Mouse (Mus musculus): Measurements from ENCODE around the gene Rcl1.

Rcl1 gene

DNA sequence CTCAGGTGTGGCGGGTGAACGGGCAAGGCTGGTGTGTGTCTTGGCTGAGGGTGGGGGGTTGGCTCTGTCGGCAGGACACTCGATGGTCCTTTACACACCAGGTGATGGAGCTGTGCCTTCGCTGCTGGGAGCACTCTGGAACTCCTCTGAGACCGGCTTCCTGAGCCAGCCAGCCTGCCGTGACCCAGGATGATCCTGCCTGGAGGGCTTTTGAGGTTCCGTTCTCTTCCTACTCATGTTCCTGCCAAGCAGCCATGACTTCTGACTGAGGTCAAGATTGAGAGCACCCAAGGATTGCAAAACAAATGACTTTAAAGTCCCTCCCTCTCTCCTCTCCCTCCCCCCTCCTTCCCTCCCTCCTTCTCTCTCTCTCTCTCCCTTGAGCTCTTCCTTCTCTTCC is 11.5 kb downstream of the Rcl1 start:
- no peak for DNase-seq (ENCODE audit: low spot score in 2 of 2)

DNA sequence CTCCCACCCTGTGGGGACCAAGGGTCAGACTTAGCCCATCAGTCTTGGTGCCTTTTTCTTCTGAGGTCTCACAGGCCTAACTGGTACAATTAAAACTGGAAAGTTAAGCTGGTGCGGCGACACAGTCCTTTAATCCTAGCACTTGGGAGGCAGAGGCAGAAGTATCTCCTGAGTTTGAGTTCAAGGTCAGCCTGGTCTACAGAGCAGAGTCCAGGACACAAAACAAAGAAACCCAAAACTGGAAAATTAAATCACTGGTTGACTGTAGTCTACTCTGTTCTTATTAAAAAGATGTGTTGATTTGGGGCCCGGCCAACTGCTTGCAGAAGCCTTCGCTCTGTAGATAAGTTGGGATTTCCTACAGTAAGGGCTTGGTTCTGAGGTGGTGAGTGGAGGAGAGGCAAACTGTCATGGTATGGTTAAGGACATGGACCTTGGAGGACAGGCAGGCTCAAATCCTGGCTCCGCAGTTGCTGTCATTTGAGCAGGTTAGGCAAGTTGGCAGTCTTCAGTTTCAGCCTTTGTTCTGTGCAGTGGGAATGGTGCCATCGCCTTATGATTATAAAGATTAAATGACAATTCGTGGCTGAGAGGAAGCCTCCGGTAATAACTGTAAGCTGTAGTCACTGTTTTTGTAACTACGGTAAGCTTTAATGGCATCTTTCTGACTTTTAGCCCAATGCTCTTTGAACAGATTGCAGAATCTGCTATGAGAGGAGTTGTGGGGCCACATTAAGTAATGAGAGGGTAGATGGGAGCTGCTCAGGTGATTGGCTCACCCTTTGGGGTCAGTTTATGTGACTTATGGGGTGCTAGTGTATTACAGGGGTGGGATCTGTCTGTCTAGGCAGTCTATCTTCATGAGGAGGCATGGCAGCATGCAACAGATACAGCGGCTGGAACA is 12.8 kb downstream of the Rcl1 start:
- DNase-seq (ENCODE audit: low spot score in 2 of 2): no peak

GRCm38 (mm10) chr19:29116796-29117195 is 15.6 kb downstream of the Rcl1 start:
- no peak for DNase-seq (ENCODE audit: low spot score in 2 of 2)

DNA sequence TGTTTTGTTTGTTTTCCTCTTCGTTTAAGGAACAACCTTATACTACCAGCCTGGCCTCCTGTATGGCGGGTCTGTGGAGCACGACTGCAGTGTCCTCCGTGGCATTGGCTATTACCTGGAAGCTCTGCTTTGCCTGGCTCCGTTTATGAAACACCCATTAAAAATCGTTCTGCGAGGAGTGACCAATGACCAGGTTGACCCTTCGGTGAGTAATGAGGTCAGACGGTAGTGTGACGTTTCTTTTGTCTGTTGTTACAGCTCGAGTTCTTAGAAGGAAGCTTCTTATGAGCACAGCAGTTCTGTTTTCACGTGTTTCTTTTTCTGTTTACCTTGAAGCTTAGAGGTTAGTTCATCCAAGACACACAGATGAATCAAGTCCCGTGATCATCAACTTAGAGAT is 17.0 kb downstream of the Rcl1 start:
- no peak for DNase-seq (ENCODE audit: low spot score in 2 of 2)

GRCm38 (mm10) chr19:29120311-29120710 is 19.1 kb downstream of the Rcl1 start:
- no peak for DNase-seq (ENCODE audit: low spot score in 2 of 2)

- no peak for DNase-seq (ENCODE audit: low spot score in 2 of 2)
Observed at GRCm38 (mm10) chr19:29121394-29121793, 20.2 kb downstream of the Rcl1 start.

DNA sequence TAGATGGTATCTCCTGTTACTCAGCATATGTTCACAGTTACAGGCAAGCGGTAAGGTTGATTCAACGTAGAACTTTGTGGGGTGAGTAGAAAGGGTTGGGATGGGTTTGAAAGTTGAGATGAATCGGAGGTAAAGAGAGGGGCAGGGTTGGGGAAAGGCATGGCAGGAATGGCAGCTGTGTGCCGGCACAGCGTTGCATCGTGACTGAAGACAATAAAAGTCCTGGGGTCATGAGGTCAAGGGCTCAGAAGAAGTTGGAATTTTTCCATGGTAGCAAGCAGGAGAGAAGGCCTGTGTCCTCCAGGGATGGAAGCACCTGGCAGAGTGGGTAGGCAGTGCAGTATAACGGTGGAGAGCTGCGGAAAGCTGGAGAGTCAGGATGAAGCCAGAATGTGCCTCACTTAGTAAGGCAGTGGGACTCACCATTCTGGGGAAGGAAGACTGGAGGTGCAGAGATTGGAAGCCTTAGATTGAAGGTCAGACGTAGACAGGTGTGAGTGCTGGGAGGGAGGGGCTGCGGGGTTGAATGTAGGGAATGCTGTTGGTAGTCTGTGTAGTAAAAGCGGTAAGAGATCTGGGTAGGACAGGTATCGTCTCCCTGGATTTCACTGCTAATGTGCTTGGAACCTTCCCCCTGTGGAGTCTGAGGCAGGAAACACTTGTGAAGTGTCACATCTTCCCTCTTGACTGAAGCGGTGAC is 23.9 kb downstream of the Rcl1 start:
- DNase-seq (ENCODE audit: low spot score in 2 of 2): no peak

GRCm38 (mm10) chr19:29126347-29127015 is 25.3 kb downstream of the Rcl1 start:
- DNase-seq (ENCODE audit: low spot score in 2 of 2): no peak

GRCm38 (mm10) chr19:29127331-29127730 is 26.2 kb downstream of the Rcl1 start:
- DNase-seq (ENCODE audit: low spot score in 2 of 2): no peak

DNA sequence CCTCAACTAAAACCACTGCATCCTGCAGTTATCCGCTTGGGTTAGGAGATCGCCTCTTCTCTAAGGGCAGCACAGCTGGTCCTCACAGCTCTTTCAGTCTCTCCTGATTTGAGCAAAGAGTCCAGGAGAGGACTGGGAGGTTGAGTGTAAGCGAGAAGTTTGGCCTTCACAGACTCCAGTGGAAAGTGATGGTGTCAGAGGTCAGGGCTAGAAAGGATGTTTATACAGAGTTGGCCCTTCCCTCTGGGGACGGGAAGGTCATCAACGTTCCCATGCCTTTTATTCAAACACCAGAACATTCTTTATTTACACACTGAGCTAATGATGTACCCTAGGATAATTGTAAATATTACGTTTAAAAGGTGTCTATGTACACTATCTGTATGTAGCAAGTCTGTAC is 27.0 kb downstream of the Rcl1 start:
- no peak for DNase-seq (ENCODE audit: low spot score in 2 of 2)

DNA sequence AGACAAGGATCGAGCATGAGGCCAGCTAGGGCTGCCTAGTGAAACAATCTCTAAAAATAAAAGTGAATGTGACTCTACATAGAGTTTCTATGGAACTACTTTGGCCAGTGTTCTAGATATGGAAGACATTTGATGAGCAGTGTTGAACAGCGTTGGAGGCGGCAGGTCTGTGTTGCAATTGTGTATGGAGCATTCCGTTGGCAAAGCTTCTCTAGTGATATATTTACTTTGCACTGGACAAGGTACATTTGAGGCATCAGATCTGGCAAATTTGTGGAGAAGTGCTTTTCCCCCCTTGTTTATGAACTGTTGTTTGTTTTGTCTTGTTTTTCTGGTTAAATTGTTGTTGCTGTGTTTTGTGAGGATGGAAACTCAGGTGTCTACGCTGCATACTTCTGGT is 28.4 kb downstream of the Rcl1 start:
- no peak for DNase-seq (ENCODE audit: low spot score in 2 of 2)

DNA sequence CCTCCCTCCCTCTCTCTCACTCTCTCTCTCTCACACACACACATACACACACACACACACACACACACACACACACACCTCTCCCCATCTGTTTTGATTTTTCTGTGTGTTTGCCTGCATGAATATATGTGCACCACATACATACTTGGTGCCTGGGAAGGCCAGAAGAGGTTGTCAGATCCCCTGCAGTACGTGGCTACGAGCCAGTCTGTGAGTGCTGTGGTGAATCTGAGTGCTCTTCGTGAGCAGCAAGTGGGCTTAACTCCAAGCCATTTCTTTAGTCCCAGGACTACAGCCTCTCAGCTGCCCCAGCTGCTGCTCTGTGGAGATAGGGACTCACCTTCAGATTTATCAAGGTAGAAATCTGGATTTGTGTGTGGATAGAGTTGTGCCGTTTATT is 30.0 kb downstream of the Rcl1 start:
- no peak for DNase-seq (ENCODE audit: low spot score in 2 of 2)

DNA sequence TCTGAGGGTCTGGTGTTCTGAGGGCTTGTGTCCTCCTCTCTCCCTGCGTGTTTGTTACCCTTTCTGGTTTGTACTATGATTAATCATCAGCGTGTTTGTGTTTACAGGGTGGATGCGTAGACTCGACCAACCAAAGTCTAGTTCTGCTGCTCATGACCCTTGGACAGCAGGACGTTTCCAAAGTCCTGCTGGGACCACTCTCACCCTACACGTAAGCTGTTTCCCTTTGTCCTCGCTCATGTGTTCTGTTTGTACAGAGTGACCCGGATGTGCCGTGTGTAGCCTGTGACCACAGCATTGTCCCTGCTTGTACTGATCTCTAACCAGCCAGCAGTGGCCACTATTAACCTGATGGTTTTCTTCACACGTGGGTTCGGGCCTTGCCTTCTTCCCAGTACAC is 33.1 kb downstream of the Rcl1 start:
- DNase-seq (ENCODE audit: low spot score in 2 of 2): no peak

- DNase-seq (ENCODE audit: low spot score in 2 of 2): no peak
Observed at GRCm38 (mm10) chr19:29135172-29135736, 34.1 kb downstream of the Rcl1 start.

GRCm38 (mm10) chr19:29138546-29139270 is 37.5 kb downstream of the Rcl1 start:
- DNase-seq (ENCODE audit: low spot score in 2 of 2): no peak

DNA sequence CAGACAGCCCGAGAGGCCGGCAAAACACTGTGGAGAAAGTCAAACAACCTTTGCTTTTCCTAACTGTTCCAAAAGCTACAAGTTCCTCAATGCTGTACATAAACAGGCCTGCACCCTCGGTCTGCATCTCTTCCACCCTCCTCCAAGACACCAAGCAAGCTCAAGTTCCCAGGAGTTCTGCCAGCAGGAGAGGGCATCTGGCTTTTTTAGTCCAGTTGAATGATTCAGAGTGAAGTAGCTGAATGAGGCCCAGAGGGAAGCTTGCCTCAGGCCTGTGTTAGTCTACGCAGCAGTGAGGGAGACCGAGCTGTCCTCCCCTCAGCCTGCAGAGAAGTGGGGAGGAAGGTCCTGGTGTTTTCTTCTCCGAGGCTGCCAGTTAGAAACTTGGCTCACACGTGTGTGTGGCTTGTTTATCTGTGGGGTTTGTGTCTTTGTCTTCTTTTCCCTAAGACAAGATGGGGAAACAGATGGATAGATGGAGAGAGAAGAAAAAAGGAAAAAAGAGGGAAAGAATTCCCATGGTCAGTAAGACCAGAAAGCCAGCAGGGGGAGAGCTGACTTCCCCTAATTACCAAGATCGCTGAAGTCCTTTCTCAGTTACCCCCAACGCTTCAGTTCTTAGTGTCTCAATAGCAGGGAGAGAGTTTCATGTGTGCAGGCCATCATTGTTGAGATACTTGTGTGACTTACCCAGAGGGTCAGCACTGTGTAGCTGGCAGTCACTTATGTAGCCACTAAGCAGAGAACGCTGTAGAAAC is 38.7 kb downstream of the Rcl1 start:
- no peak for DNase-seq (ENCODE audit: low spot score in 2 of 2)

- DNase-seq (ENCODE audit: low spot score in 2 of 2): no peak
Observed at GRCm38 (mm10) chr19:29140933-29141332, 39.8 kb downstream of the Rcl1 start.

GRCm38 (mm10) chr19:29142307-29142706 is 41.1 kb downstream of the Rcl1 start:
- no peak for DNase-seq (ENCODE audit: low spot score in 2 of 2)

- no peak for DNase-seq (ENCODE audit: low spot score in 2 of 2)
Observed at GRCm38 (mm10) chr19:29145421-29145820, 44.2 kb downstream of the Rcl1 start.

DNA sequence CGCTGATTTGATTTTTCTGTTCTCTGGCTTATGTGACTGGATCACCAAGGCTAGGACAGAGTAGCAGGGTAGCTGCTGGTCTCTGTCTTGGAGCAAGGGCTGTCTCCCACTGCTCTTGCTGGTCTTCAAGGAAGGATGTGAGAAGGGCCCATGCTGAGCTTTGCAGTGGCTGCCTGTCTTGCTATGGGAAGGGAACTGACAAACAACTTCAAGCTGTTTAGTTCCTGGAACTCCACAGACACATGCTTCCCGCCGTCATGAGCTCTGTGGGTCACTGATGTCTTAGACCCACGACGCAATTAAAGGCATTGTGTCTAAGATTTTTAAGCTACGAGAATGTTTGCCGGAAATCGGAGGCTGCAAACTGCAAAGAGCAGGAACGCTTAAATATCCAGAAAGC is 45.6 kb downstream of the Rcl1 start:
- DNase-seq (ENCODE audit: low spot score in 2 of 2): no peak

DNA sequence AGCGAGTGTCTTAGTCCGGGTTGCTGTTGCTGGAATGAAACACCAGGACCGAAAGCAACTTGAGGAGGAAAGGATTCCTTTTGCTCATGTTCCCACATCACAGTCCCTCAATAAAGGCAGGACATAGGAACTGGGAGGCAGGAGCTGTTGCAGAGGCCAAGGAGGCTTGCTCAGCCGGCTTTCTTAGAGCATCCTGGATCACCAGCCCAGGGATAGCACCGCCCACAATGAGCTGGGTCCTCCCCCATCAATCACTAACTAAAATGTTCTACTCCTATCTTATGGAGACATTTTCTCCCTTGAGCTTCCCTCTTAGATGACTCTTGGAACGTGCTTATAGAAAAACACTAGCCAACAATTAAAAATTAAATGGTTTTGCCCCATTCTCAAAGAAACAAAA is 48.4 kb downstream of the Rcl1 start:
- no peak for DNase-seq (ENCODE audit: low spot score in 2 of 2)
